Mouse (Mus musculus) adrenal gland (tissue): ENCODE measurements around the gene Ntng1.

Experiments used
- intact Hi-C: fragments of 180-260 bp; cut with DNase I; formaldehyde crosslinking; loops from one replicate; pipeline ENCODE4 v1.15.1; 2025

Ntng1 gene

GRCm38 (mm10) chr3:109932261-109932660, 211.6 kb downstream of the Ntng1 start:
- intact Hi-C loops: no loop called here

GRCm38 (mm10) chr3:109931021-109931420, 212.8 kb downstream of the Ntng1 start:
- intact Hi-C loops: no loop called here

GRCm38 (mm10) chr3:109923788-109924187, 220.0 kb downstream of the Ntng1 start:
- intact Hi-C loops: no loop called here

- intact Hi-C loops: no loop called here
These were observed 224.8 kb downstream of the Ntng1 start for GRCm38 (mm10) chr3:109918996-109919395.

GRCm38 (mm10) chr3:109917926-109918694, 225.7 kb downstream of the Ntng1 start:
- intact Hi-C loops: no loop called here

GRCm38 (mm10) chr3:109917077-109917476, 226.7 kb downstream of the Ntng1 start:
- intact Hi-C loops: no loop called here

GRCm38 (mm10) chr3:109914226-109914625, 229.6 kb downstream of the Ntng1 start:
- intact Hi-C loops: no loop called here

GRCm38 (mm10) chr3:109890600-109890999, 253.2 kb downstream of the Ntng1 start:
- intact Hi-C loops: no loop called here

- intact Hi-C loops: no loop called here
These were observed 258.1 kb downstream of the Ntng1 start for GRCm38 (mm10) chr3:109885672-109886071.

GRCm38 (mm10) chr3:109879061-109879460, 264.8 kb downstream of the Ntng1 start:
- intact Hi-C loops: no loop called here

- intact Hi-C loops: no loop called here
These were observed 271.8 kb downstream of the Ntng1 start for GRCm38 (mm10) chr3:109871986-109872385.

- intact Hi-C loops: no loop called here
These were observed 285.5 kb downstream of the Ntng1 start for GRCm38 (mm10) chr3:109858276-109858675.

GRCm38 (mm10) chr3:109854449-109855155, 289.2 kb downstream of the Ntng1 start:
- intact Hi-C loops: no loop called here

- intact Hi-C loops: no loop called here
These were observed 297.2 kb downstream of the Ntng1 start for GRCm38 (mm10) chr3:109846660-109847059.

GRCm38 (mm10) chr3:109825806-109826205, 318.0 kb downstream of the Ntng1 start:
- intact Hi-C loops: no loop called here

GRCm38 (mm10) chr3:109822803-109823474, 320.9 kb downstream of the Ntng1 start:
- intact Hi-C loops: no loop called here

GRCm38 (mm10) chr3:109818821-109819685, 324.8 kb downstream of the Ntng1 start:
- intact Hi-C loops: no loop called here

GRCm38 (mm10) chr3:109809065-109809464, 334.7 kb downstream of the Ntng1 start:
- intact Hi-C loops: no loop called here

- intact Hi-C loops: no loop called here
These were observed 336.4 kb downstream of the Ntng1 start for GRCm38 (mm10) chr3:109807211-109807934.

- intact Hi-C loops: no loop called here
These were observed 339.7 kb downstream of the Ntng1 start for GRCm38 (mm10) chr3:109804145-109804544.
